Mouse (Mus musculus): Measurements from ENCODE around the gene Ino80b.

Gene Ino80b

GRCm38 (mm10) chr6:83117616-83118015, 7.6 kb downstream of the Ino80b start:
- no peak for DNase-seq (ENCODE audit: low spot score in 2 of 2)

GRCm38 (mm10) chr6:83117165-83117438, 8.1 kb downstream of the Ino80b start:
- DNase-seq (ENCODE audit: low spot score in 2 of 2) = no peak

- no peak for DNase-seq (ENCODE audit: low spot score in 2 of 2)
These were observed 8.7 kb downstream of the Ino80b start for GRCm38 (mm10) chr6:83116373-83117164.

- no peak for DNase-seq (ENCODE audit: low spot score in 2 of 2)
These were observed 9.4 kb downstream of the Ino80b start for GRCm38 (mm10) chr6:83115682-83116372.

- peak; percentile 92 to 95 for DNase-seq (ENCODE audit: low spot score in 2 of 2)
These were observed 10.1 kb downstream of the Ino80b start, which contains the start of gene Mogs for GRCm38 (mm10) chr6:83115011-83115671. Gene Mogs (plus strand): TSS chr6:83115496.

- DNase-seq (ENCODE audit: low spot score in 2 of 2) = no peak
These were observed 13.6 kb downstream of the Ino80b start for GRCm38 (mm10) chr6:83111510-83112136.

- peak; percentile 76 to 82 for DNase-seq (ENCODE audit: low spot score in 2 of 2)
These were observed 16.2 kb downstream of the Ino80b start, which contains the start of gene Mrpl53 for GRCm38 (mm10) chr6:83108762-83109668. Gene Mrpl53 (plus strand): TSS chr6:83109040.

GRCm38 (mm10) chr6:83107566-83108400, 17.4 kb downstream of the Ino80b start:
- DNase-seq (ENCODE audit: low spot score in 2 of 2) = peak; percentile 59 to 73

- DNase-seq (ENCODE audit: low spot score in 2 of 2) = no peak
These were observed 21.1 kb downstream of the Ino80b start for GRCm38 (mm10) chr6:83104158-83104557.

GRCm38 (mm10) chr6:83103130-83103650, 22.0 kb downstream of the Ino80b start:
- DNase-seq (ENCODE audit: low spot score in 2 of 2) = no peak

- DNase-seq (ENCODE audit: low spot score in 2 of 2) = peak; percentile 53 to 57
These were observed 23.3 kb downstream of the Ino80b start for GRCm38 (mm10) chr6:83101688-83102556.

GRCm38 (mm10) chr6:83101316-83101687, 23.9 kb downstream of the Ino80b start, which contains the start of the genes Ccdc142 and Gm42688:
Gene Ccdc142 (plus strand): TSS chr6:83101601.
Gene Gm42688 (plus strand): TSS chr6:83101617.
- DNase-seq (ENCODE audit: low spot score in 2 of 2) = peak; percentile 86 to 89

- no peak for DNase-seq (ENCODE audit: low spot score in 2 of 2)
These were observed 26.8 kb downstream of the Ino80b start for GRCm38 (mm10) chr6:83098411-83098810.

GRCm38 (mm10) chr6:83095968-83096367, 29.3 kb downstream of the Ino80b start:
- DNase-seq (ENCODE audit: low spot score in 2 of 2) = no peak

GRCm38 (mm10) chr6:83092416-83093127, 32.7 kb downstream of the Ino80b start:
- DNase-seq (ENCODE audit: low spot score in 2 of 2) = no peak

- no peak for DNase-seq (ENCODE audit: low spot score in 2 of 2)
These were observed 37.3 kb downstream of the Ino80b start for GRCm38 (mm10) chr6:83087926-83088260.

GRCm38 (mm10) chr6:83087205-83087925, 37.9 kb downstream of the Ino80b start:
- peak in 1 of 2 experiments; percentile 11 for DNase-seq (ENCODE audit: low spot score in 2 of 2)

Measured in urinary bladder, postnatal 36 days (tissue).